Mouse (Mus musculus): ENCODE results near the gene Usp25.

Gene Usp25

DNA sequence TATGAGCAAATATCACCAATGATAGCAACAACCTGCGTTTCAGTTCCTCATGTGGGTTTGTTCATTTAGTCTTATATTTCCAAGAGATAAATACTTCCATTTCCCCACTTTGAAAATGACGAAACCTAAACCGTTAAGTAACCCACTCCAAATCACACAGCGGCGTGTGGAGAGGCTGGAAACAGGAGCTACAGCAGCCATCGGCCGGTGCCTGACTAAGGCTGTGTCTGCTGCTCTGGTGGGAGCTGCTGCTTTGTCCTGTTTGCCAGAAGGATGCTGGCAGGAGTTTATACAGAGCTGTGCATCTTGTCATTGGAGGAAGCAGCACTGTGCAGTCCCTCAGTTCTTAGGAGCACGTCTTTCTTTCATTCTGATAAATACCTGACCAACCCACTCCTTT lies 21.2 kb downstream of the Usp25 start:
- no peak for DNase-seq (ENCODE audit: low spot score in 2 of 2)

DNA sequence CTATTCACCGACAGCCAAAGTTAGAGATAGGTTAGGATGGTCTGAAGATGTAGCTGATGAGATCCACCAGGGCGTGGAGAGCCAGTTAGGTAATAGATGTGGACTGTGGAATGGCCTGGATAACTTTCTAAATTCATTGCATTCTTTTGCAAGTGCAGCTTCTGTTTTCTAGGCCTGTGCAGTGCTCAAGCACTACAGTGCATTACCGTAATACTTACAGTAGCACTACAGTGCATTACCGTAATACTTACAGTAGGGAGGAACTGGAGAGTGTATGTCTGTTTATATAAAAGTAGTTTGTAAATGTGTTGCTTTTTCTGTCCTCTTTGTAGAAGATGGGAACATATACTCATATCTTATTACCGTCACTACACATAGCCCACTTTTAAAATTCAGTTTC lies 28.1 kb downstream of the Usp25 start:
- DNase-seq (ENCODE audit: low spot score in 2 of 2) = no peak

DNA sequence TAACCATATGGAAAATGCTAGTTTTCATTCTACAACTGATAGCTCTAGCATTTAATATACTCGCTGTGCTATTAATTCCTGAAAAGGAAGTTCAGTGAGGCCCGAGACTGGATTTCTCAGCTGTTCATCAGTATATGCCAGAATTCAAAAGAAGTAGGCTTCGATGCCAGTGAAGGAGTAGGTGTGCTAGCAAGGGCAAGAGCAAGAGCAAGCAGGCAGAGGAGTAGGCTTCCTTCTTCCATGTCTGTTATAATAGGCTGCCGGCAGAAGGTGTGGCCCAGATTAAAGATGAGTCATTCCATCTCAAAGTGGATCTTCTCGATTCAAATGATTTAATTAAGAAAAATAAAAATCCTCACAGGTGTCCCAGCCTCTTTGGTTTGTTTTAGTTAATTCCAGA lies 30.0 kb downstream of the Usp25 start:
- no peak for DNase-seq (ENCODE audit: low spot score in 2 of 2)

DNA sequence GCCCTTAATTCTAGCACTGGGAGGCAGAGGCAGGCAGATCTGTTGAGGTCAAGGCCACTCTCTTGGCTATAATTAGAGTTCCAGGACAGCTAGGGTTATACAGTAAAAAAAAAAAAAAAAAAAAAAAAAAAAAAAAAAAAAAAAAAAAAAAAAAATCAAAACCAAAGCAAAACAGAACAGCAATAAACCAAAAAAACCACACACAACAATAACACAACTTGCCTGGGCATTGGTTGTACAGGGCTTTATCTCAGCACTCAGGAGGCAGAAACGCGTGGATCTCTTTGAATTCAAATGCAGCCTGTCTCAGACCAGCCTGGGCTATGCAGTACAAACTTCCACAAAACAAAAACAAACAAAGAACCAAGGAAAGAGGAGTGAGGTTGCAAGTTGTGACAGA lies 40.7 kb downstream of the Usp25 start:
- DNase-seq (ENCODE audit: low spot score in 2 of 2) = no peak

DNA sequence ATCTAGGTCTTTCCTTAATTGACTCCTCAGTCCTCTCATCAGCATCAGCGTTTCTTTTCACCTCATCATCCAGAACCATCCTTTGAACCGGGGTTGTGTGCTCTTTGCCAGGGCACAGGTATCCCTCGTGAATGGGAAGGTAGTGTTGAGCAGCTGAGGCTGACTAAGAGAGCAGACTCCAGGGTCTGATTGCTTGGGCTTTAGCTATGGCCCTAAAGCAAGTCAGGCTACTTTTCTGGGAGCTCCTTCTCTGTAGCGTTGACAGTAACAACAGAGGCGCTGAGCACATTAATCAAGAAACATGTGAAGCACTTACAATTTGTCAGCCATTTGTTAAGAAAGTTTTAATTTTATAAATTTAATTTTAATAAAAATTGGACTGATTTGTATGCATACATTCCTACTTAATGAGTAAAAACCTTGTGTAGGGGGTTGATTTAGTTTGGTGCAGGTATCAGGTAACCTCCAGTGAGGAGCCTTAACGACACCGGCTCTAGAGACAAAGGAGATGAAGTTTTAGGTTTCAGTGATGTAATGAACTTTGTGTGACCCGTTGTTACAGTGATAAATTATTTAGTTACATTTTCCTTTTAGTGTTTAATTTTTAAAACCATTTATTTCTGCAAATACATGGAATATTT lies 42.1 kb downstream of the Usp25 start:
- no peak for DNase-seq (ENCODE audit: low spot score in 2 of 2)

DNA sequence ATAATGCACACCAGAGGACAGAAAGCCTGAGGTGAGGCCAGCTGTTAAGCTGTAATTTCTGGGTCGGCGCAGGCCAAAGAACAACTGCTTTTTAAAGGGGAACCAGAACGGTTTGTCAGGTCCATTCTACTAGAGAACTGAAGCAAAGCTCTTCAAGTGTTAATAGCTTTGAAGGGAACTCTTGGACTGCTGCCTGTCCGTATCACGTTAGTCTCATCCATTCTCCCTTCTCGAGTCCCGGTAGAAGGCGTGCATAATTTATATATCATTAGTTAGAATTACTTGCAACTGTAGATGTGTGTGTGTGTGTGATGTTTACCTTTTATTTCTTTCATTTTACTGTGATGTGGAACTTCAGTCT lies 42.6 kb downstream of the Usp25 start:
- no peak for DNase-seq (ENCODE audit: low spot score in 2 of 2)

DNA sequence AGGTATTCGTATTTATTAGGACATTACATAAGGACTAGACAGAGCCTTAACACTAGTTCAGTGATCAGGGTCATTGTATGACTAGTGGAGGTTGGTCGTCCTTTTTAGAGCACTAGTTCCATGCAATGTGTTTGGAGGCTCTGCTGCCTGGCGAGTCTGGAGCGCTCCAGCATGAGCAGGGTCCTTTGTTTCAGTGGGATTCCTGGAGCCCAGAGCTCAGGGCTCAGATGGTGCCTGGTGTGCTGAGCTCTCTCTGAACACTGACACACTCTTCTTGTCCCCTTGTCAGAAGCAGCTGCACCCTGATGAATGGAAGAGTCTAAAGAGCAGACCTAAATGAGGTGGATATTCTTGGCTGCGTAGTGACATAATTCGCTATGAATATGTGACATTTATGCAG lies 45.1 kb downstream of the Usp25 start:
- DNase-seq (ENCODE audit: low spot score in 2 of 2) = no peak

DNA sequence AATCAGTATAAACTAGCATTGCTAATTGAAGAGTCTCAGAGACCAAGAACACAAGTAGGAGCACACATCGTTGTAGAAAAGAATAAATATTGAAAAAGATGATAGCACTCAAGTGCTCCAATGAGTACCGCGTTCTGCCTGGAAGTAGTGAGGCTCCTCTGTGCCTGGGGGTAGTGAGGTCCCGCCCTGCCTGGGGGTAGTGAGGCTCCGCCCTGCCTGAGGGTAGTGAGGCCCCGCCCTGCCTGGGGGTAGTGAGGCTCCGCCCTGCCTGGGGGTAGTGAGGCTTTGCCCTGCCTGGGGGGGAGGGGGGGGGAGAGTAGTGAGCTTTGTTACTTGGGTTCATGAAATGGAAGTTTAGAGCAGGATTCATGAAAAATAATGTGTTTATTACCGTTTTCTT lies 46.7 kb downstream of the Usp25 start:
- no peak for DNase-seq (ENCODE audit: low spot score in 2 of 2)

DNA sequence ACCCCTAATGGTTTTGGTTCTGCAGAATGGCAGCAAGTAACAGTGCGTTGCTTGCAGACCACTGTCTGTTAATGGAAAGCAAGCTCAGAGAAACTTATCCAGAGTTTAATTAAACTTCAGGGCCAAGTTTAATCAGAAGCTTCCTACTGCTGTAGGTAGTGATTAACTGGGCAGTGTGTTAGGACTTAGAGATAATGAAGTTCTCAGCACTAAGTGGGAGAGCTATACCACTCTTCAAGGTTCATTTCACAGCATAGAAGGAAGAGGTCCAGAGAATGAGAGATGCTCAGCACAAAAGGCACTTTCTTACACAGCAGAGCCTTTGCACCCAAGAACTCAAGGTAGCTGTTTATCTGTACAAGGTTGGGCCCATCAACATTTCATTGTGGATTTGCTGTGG lies 50.4 kb downstream of the Usp25 start:
- no peak for DNase-seq (ENCODE audit: low spot score in 2 of 2)

DNA sequence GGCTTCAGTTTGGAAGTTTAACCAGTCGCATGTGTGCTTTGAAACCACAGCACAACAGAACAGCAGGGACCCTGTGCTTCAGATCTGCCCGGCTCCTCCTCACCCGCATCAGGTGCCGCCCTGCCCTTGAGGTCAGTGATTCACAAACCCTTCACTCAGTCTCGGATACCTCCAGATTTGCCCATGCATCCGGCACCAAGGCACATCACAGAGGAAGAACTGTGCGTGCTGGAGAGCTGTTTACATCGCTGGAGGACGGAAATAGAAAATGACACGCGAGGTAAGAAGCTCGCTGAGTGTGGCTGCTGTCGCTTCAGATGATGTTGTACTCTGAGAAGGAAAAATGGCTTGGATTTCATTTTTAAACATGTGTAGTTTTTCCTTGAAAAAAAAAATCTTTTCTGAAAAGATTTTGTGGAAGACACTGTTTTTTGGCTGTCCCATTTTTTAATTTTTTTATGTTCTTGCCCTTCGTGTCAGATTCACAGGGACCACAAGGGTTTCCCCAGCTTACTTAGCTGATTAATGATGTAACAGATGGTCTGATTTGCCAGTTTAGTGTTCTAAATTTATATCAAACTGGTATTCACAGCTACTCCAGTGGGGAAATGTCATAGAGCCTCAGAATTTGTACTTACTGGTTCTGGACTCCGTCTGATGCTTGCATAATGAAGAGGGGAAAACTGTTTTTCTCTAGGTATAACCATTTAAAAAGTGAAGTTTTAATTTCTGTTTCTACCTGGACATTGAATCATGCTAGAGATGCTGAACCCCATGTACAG lies 63.6 kb downstream of the Usp25 start:
- DNase-seq (ENCODE audit: low spot score in 2 of 2) = peak; percentile 59 to 63

DNA sequence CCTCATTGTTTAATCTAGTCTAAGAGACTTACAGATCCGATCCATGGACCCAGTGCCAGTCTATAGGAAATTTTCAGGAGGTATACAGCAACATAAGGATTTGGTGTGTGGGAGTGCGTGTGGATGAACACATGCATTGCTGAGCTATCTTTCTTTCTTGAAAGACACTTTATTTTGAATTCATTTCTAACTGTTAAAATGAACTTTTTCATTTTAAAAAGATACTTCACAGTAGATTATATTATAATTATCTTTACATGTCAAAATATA lies 64.2 kb downstream of the Usp25 start:
- DNase-seq (ENCODE audit: low spot score in 2 of 2) = peak; percentile 35 to 40

DNA sequence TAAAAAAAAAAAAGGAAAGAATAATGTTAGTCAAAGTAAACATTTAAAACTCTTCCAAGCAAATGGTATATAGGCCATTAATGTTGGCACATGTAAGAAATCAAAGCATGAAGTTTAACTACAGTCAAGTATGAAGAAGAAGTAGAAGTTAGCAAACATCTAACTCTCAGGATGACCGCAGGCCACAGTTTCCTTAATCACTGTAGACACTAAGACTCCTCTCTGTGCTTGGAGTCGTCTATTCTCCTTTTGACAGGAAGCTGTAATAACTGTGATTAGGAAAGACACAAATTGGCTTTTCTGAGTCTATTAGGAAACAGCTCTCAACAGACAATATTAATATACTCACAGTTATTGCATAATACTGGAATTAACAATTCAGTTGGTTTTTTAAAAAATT lies 70.6 kb downstream of the Usp25 start:
- DNase-seq (ENCODE audit: low spot score in 2 of 2) = no peak

DNA sequence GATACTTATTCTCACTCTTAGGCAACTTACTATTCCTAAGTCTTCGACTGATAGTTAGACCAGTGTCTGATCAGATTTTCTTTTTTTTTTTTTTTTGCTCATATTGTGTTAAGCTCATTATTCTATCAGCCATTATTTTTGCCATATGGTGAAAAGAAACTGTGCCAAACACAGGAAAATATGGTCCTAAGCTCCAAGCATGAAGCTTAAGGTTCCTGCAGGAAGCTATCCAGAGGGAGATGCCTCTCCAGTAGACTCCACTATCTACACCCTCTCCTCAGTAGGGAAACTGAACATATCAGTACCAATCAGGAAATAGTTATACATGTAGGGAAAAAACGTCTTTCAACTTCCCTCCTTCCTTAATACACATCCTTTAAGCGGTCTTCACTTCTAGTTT lies 76.3 kb downstream of the Usp25 start:
- no peak for DNase-seq (ENCODE audit: low spot score in 2 of 2)

DNA sequence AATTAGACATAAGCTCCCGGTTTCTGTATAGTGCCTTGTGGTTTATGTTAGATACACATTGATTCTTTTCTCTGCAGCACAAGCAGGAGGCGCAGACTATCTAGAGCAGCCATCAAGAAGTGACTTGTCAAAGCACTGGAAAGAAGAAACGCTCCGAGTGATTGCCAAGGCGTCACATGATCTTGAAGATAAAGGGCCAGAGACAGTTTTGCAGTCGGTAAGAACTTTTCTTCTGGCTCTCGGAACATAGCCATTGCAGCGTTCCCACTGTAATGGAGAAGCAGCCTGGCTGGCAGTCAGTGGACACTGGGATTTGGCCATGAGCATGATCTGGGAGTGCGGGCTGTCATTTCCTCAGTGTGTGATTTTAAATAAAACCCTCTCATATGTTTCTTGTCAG lies 80.0 kb downstream of the Usp25 start:
- DNase-seq (ENCODE audit: low spot score in 2 of 2) = no peak

DNA sequence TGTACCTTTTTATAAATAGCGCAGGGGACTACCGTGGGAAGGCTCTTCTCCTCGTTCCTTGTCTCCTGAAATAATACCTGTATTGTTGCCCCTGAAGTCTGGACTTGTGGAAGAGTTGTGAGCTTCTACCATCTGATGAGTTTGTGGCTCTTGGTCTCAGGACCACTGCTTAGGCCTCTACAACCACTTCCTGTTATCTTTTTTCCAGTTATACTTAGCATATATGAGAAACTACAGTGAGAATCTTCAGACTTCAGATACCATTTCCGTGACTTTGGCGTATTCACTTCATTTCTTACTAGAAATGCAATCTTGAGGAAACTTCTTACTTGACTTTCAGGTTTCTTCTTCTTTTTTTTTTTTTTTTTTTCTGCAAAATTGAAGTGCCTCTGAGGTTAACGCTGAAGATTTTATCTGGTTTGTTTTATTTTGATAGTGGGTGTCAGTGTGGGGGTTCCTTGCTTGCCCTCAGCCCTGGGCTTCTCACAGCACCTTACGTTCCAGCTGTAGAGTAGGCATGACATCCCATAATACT lies 81.6 kb downstream of the Usp25 start:
- DNase-seq (ENCODE audit: low spot score in 2 of 2) = no peak

DNA sequence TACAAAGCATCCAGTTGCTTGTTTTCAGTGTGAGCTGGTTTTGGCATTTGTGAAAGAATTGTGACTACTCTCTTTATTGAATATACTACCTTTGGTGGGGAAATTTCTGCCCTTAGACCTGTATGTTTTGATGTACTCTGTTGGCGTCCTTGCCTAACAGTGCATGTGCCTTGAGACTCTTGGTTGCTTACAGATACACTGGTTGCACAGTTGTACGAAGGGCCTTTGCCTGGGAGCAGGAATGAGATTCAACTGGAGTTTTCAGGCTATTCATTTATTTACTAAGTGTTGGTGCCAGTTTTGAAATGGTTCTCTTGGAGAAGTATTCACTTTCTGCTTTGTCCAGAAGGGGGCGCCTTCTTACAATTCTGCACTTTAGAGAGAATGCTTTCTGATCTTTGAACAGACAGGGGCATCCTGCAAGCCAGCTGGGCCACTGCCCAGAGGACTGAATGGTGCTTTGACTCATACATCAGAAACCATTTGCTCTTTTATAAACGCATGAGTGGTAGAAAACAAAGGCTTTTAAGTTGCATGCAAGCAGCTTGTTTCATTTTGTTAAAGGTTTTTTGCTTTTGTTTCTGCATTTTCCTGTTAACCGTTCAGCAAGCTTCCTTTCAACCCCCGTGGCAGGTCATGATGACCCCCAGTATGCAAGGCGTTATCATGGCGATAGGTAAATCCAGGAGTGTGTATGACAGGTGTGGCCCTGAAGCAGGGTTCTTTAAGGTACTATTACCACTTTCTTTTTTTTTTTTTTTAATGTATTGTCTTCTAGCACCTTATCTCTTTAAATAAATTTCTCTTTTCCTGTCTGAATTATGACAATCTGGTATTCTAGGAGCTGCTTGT lies 85.7 kb downstream of the Usp25 start:
- peak; percentile 72 to 81 for DNase-seq (ENCODE audit: low spot score in 2 of 2)

DNA sequence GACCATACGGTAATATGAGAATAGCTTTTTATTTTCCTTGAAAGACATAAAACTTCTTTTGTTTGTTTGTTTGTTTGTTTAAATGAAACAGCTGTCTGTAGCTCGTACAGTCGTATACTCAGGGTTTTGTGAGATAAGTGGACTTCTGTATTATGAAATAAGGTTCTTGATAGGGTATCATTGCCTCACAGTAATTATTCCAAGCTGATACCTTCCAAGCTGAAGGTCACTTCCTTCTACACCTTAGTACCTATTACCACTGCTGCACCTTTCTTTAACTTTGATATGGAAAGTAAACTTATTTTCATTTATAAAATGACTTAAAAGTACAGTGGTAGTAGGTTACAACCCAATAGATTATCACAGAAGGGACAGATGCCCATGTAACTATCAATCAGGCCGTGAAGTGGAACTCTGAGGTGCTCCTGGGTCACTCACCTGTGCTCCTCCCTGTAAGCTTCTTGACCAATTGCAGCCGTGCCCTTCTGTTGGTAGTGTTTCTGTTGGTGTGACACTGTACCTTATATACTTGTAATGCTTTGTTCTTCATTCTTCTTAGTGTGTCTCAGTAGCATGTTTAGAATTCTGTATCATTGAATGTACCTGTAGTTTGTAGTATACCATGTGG lies 90.2 kb downstream of the Usp25 start:
- DNase-seq (ENCODE audit: low spot score in 2 of 2) = no peak

DNA sequence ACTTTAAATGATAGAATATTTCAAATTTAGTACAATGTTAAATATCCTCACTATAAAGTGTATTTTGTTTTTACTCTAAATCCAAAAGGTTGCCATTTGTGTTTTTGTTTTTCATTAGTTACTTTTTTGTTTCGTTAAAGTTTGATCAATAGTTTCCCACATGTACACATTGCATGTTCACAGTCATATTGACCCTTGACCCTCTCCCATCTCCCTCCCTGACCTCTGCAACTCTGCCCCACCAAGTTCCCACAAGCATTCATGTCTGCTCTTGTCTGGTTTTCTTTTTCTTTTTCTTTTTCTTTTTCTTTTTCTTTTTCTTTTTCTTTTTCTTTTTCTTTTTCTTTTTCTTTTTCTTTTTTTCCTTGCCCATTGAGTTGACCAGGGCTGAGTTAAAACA lies 97.8 kb downstream of the Usp25 start:
- DNase-seq (ENCODE audit: low spot score in 2 of 2) = no peak

DNA sequence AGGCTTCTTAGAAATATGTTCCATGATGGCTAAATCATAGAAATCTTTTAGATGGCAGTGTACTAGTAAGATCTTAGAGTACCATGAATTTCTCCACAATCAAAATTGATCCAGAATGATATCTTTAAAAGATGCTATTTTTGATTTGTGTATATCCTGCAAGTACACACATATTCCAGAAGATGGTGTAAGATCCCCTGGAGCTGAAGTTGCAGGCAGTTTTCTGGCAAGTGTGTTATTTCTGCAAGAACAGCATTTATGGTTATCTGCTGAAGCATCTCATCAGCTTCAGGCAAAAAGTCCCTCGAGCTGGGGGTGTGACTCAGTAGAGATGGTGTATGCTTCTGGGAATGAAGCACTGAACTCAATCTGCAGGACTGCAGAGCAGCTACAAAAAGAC lies 112.4 kb downstream of the Usp25 start:
- no peak for DNase-seq (ENCODE audit: low spot score in 2 of 2)

DNA sequence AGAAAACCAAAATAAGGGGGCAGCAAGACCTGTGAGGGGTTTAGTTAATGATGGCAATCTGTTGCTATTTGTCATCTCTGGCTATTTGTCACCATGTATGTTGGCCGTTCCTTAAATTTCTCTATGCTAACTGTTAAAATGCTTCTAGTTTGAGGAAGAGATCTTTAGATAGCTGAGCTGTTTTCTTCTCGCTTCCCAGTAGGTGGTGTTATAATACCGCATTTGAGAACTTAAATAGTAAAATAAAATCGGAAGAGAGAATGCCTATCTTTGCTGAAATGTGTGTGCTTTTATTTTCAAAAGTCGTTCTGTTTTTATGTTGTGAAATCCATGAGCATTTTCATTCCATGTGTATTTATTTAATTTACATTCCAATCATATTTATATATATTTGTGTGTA lies 115.2 kb downstream of the Usp25 start:
- DNase-seq (ENCODE audit: low spot score in 2 of 2) = no peak

DNA sequence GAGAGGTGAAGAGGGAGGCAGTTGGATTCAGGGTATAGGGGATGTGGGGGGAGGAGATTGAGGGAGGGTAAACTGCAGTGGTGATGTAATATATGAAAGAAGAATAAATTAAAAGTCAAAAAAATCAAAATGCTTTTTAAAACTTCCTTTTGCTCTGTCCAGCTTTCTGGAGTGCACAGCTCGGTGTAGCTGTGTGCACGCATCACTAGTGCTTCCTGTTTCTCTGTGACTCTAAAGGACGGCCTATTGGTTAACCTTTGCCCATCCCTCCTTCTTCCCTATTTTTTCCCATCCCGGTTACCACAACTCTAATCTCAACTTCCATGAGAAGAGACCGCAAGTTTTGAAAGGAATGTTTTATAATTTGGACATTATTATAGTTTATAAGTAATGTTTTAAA lies 119.5 kb downstream of the Usp25 start:
- no peak for DNase-seq (ENCODE audit: low spot score in 2 of 2)

DNA sequence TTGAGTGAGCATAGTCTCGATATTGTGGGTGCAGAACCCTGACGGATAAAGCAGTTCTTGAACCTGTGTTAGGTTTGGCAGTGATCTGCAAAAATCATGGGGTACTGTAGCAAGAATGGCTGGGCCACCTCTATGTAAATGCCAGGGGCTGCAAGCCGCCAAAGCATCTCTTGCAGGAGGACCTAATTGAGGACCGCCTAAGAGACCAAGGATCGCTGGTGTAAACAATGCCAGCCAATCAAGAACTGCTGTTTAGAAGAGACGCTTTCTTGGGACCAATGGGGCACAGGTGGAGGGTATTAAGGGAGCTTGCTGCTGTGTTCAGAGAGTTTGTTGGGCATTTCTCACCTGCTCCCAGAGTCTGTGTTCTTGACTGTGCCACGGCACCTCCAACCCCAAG lies 127.1 kb downstream of the Usp25 start:
- no peak for DNase-seq (ENCODE audit: low spot score in 2 of 2)

All from right cerebral cortex, adult 2 months (tissue).